Mouse (Mus musculus): ENCODE data around the gene Mbd5. TPM values are rescaled to one million over a fixed set of nuclear protein-coding genes. Genes with fewer than 3 reads are reported as not detected.
A peak's percentile ranks its signal among the peaks of the same experiment; 100 is the strongest.

Gene Mbd5
- polyA plus RNA-seq, 1 experiment from 2014 or later = 14.3 TPM

DNA sequence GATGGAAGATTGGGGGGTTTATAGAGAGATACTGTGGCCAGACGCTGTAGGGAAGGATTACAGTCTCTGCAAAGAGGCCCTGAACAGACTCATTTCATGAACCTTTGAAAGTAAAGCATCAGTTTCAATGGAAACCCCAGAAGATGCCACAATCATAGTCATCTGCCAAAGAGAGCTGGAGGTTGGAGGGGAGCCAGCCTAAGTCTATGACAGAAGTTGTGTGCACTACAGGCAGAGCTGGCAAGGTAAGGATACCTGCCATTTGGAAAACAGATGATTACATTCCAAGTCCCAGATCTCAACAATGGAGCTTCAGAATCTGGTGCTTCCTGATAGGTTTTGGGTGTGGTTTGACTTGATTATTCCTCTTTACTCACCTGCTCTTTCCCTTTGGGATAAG is 261.1 kb downstream of the Mbd5 start:
- no peak overlapping the region for H3K27ac ChIP-seq
- H3K4me3 ChIP-seq (ENCODE audit: inconsistent target) = no peak overlapping the region
- WGBS (ENCODE audit: missing documents) = 84% methylated on average over 1 of the region's 1 CpGs
- no peaks in the 10 kb centered on the region for H3K36me3 ChIP-seq (ENCODE audit: inconsistent target)
- no peaks in the 10 kb centered on the region for H3K79me2 ChIP-seq (ENCODE audit: inconsistent target)

DNA sequence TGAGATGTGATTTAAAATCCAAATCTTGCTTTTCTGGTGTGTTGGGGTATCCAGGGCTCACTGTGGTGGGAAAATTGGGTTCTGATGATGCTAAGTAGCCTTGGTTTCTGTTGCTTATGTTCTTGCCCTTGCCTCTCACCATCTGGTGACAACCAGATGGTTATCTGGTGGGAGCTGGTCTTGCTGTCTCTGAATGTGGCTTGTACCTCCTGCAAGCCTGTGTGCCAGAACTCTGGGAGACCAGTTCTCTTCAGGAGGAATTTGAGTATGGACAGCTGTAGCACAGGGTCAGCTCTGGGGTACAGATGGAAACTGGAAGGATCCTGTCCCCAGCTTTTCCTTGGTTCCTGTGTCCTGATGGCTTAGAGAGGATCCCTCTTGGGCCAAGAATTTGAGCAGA is 280.4 kb downstream of the Mbd5 start:
- Histone ChIP-seq H3K4me3 (ENCODE audit: inconsistent target) (no peak overlapping the region), H3K36me3 (ENCODE audit: inconsistent target) (no peaks in the 10 kb centered on the region), H3K27ac (no peak overlapping the region), H3K79me2 (ENCODE audit: inconsistent target) (no peaks in the 10 kb centered on the region)

DNA sequence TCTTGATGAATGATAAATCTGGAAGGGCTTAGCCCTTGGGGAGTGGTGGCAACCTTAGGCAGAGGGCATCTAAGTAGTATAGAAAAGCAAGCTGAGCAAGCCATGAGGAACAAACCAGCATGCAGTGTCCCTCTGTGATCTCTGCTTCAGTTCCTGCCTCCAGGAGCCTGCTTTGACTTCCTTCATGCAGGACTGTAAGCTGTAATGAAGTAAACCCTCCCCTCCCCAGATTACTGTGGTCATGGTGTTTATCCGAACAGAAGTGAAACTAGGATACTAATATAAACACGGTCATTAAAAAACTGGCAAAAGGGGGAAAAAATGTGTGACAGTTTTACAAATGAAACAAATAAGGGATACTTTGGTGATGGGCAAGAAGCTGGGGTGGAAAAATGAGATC is 284.8 kb downstream of the Mbd5 start:
- Histone ChIP-seq H3K4me3 (ENCODE audit: inconsistent target) (no peak overlapping the region), H3K27ac (no peak overlapping the region), H3K36me3 (ENCODE audit: inconsistent target) (no peaks in the 10 kb centered on the region), H3K79me2 (ENCODE audit: inconsistent target) (no peaks in the 10 kb centered on the region)
- 29% methylated on average over 2 of the region's 2 CpGs for WGBS (ENCODE audit: missing documents)

DNA sequence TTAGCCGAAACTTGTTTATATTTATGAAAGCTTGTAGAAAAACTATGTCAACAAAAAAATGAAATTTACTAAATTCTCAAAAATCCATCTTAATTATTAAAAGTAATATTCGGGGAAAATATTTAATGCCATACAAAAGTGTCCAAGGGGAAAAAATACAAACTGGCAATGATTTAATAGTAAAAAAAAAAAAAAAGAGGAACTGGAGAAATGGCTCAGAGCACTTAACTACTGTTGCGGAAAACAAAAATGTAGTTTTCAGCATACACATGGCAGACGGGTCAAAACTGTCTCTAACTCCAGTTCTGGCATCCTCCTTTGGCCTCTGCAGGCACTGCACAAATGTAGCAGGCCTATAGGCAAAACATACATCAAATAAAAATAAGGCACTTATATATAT is 292.4 kb downstream of the Mbd5 start:
- Histone ChIP-seq H3K27ac (no peak overlapping the region), H3K4me3 (ENCODE audit: inconsistent target) (no peak overlapping the region), H3K79me2 (ENCODE audit: inconsistent target) (no peaks in the 10 kb centered on the region), H3K36me3 (ENCODE audit: inconsistent target) (no peaks in the 10 kb centered on the region)
- 73% methylated on average over 4 of the region's 4 CpGs for WGBS (ENCODE audit: missing documents)

DNA sequence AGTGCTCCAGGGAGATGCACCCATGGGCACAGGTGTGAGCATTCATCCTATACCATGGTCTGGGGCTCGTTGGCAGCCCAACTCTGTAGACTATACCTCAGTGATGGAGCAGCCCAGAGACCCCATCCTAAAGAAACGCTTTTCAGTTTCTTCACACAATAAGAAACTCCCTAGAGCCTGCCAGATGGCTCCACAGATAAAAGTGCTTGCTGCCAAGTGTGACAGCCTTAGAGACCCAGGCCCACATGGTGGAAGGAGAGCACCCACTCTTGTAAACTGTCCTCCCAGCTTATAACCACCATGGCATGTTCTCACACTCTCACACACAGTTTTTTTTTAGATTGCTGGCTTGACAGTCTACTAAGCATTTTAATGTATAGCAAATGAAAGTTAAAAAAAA is 314.8 kb downstream of the Mbd5 start:
- Histone ChIP-seq H3K36me3 (ENCODE audit: inconsistent target) (no peaks in the 10 kb centered on the region), H3K27ac (no peak overlapping the region), H3K79me2 (ENCODE audit: inconsistent target) (no peaks in the 10 kb centered on the region), H3K4me3 (ENCODE audit: inconsistent target) (no peak overlapping the region)
- 90% methylated on average over 2 of the region's 2 CpGs for WGBS (ENCODE audit: missing documents)

DNA sequence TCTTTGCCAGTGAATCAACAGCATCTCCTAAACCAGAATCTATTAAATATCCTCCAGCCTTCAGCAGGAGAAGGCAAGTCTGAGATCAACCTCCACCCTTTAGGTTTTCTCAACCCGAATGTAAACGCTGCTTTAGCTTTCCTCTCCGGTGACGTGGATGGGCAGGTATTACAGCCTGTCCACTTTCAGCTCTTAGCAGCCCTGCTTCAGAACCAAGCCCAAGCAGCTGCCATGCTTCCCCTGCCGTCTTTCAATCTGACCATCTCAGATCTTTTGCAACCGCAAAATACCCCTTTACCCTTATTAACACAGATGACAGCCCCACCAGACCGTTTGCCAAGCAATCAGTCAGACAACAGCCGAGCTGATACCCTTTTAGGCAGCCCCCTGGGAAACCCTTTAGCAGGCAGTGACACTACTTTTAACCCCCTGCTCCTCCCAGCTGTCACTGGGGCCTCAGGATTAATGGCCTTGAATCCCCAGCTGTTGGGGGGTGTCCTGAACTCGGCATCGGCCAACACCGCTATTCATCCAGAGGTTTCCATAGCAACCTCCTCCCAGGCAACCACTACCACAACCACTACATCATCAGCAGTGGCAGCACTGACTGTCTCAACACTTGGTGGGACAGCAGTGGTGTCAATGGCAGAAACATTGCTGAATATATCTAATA is 323.1 kb downstream of the Mbd5 start:
- Histone ChIP-seq H3K27ac (no peak overlapping the region), H3K79me2 (ENCODE audit: inconsistent target) (no peaks in the 10 kb centered on the region), H3K36me3 (ENCODE audit: inconsistent target) (no peaks in the 10 kb centered on the region), H3K4me3 (ENCODE audit: inconsistent target) (no peak overlapping the region)
- 95% methylated on average over 11 of the region's 11 CpGs for WGBS (ENCODE audit: missing documents)

DNA sequence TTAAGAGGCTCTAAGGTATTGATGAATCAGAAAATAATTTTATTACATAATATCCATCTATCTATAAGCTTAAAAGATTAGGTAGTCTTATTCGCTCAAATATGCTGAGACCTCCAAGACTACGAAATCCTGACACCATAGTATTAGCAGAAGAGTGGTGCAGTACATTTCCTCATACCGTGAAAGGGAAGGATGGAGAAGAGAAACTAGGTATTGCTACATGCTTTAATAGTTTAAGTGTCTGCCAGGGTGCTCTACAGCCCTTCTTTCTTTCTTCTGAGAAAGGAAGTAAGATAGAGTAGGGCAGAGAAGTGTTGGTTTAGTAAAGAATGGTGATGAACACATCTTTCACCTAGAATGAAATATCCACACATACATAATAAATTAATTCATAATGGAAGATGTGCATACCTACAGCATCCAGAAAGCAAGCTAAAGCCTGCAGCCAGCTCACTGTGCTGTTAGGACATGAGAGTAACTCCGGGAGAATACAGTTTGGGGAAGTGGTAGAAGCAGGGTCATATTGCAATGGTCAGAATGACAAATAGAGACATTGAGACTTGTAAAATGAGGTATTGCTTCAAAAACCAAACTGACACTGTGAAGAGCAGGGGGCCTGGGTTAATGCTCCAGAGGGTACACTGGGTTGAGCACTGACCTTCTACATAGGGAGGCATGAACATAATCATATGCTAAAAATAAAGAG is 326.9 kb downstream of the Mbd5 start:
- Histone ChIP-seq H3K36me3 (ENCODE audit: inconsistent target) (no peaks in the 10 kb centered on the region), H3K4me3 (ENCODE audit: inconsistent target) (no peak overlapping the region), H3K79me2 (ENCODE audit: inconsistent target) (no peaks in the 10 kb centered on the region), H3K27ac (no peak overlapping the region)
- WGBS (ENCODE audit: missing documents) = 34% methylated on average over 4 of the region's 4 CpGs

DNA sequence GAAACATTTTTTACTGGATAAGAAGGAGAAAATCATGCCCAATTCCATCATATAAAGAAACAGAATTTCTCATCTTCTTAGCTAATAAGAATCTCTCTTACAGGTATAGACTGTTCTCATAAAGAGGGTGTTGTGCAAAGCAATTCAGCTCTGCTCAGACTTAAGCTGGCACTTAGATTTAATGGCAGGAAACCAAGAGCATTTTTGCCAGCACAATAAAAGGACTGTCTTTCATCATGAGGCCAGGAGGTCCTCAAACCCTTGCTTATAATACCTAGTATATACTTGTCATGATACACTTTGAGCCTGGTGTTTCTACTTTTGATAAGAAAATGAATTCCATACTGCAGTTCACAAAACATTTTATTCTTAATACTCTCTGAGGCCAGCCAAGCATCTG is 331.2 kb downstream of the Mbd5 start:
- Histone ChIP-seq H3K27ac (no peak overlapping the region), H3K36me3 (ENCODE audit: inconsistent target) (no peaks in the 10 kb centered on the region), H3K4me3 (ENCODE audit: inconsistent target) (no peak overlapping the region), H3K79me2 (ENCODE audit: inconsistent target) (no peaks in the 10 kb centered on the region)

DNA sequence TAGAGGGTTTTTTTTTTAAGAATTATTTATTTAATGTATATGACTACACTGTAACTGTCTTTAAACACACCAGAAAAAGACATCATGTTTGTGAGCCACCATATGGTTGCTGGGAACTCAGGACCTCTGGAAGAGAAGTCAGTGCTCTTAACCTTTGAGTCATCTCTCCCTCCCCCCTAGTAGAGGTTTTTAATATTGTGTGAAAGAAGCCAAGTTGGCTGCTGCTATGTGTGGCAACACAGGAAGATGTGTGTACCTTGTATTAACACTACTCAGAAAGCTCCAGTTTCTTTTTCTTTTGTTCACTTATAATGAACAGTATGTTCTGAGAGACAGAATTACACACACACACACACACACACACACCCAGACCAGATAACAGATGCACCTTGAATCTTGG is 334.3 kb downstream of the Mbd5 start:
- Histone ChIP-seq H3K36me3 (ENCODE audit: inconsistent target) (no peaks in the 10 kb centered on the region), H3K79me2 (ENCODE audit: inconsistent target) (no peaks in the 10 kb centered on the region), H3K4me3 (ENCODE audit: inconsistent target) (no peak overlapping the region), H3K27ac (no peak overlapping the region)

DNA sequence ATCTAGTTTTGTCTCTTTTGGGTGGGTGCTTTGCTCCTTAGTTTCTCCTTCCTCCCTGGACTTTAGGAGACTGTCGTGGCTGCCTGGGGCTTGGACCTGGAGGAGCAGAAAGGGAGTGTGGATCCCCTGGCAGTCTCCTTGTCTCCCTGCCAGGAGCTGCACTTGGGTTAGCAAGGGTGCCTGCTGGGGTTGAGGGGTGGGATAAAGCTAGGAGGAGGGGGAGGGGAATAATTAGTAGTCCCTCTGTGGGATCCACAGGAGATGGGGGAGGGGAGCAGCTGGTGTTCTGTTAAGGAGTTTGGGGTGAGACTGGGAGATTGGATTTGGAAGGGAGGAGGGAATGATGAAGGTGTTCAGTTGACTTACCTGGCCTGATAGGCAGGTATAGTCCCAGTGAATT is 337.7 kb downstream of the Mbd5 start:
- WGBS (ENCODE audit: missing documents) = 100% methylated on average over 1 of the region's 1 CpGs
- Histone ChIP-seq H3K79me2 (ENCODE audit: inconsistent target) (no peaks in the 10 kb centered on the region), H3K27ac (no peak overlapping the region), H3K4me3 (ENCODE audit: inconsistent target) (no peak overlapping the region), H3K36me3 (ENCODE audit: inconsistent target) (no peaks in the 10 kb centered on the region)

DNA sequence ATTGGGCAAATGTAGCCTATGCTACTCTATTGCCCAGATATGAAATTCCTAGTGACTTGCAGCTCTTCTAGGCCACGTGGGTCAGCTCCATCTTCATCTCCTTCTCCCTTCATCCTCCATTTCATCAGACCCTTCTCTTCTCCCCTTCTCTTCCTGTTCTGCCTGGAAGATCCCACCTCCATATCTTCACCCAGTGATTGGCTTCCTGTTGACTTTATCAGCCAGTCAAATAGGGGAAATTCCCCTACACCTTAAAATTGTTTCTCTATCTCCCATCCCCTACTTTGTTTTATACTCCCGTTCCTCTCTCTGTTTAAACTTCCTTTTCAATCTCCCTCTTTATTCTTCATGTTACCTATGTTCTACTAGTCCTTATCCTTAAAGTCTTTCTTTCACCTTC is 342.4 kb downstream of the Mbd5 start:
- WGBS (ENCODE audit: missing documents) = 94% methylated on average over 2 of the region's 2 CpGs
- H3K4me3 ChIP-seq (ENCODE audit: inconsistent target) = no peak overlapping the region
- no peaks in the 10 kb centered on the region for H3K79me2 ChIP-seq (ENCODE audit: inconsistent target)
- no peaks in the 10 kb centered on the region for H3K36me3 ChIP-seq (ENCODE audit: inconsistent target)
- no peak overlapping the region for H3K27ac ChIP-seq

DNA sequence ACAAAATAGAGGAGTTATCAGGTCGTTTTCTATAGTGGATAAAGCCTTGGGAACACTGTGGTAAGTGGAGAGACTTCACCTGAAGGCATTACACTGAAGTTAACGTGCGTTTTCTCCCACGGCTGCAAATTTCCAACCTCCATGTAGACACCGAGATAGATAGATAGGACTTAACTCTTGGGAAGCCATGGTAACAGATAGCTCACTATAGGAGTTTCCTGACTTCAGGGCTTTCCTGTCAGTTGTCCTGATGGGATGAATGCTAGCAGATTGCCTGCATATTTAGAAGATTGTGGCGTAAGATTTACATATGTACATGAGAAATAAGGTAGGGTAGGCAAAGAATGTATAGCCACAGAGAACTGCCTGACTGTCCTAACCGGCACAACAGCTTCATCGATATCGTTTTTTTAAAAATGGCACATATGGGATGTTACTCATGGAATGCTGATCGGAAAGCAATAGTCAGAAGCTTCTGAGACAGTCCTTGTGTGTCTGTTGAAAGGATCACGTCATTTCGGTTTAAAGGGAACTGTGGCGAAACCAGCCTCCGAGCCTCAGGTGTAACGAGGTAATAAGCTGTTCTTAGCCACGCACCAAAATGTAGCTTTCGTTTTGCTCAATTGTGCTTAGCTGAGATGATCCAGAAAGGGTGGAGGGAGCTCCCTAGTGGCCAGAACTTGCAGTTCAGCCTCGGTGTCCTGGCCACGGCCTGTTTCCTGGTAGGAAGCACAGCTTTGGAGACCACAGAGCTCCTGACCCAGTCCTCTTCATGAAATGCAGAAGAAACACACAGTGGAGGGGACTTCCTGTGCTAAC is 363.5 kb downstream of the Mbd5 start:
- Histone ChIP-seq H3K4me3 (ENCODE audit: inconsistent target) (peak overlapping the region; percentile 37), H3K79me2 (ENCODE audit: inconsistent target) (no peaks in the 10 kb centered on the region), H3K27ac (no peak overlapping the region), H3K36me3 (ENCODE audit: inconsistent target) (no peaks in the 10 kb centered on the region)
- WGBS (ENCODE audit: missing documents) = 29% methylated on average over 19 of the region's 19 CpGs

DNA sequence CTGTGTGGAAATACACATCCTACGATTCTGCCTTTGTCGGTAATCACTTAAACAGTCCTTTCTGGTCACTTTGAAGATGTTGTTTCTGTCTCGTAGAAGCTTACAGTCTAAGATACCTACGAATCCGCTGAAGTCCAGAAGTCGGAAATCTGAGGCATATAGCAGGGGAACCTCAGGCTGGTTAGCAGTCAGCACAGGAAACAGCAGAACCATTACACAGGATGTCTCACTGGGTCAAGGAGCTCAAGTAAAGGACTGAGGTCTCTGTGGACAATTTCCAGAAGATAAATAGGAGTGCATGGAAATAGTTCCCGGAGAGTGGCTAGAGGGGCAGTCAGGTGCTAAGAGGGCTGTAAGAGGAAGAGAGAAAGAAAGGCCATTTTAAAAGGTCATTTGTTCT is 384.3 kb downstream of the Mbd5 start:
- Histone ChIP-seq H3K36me3 (ENCODE audit: inconsistent target) (no peaks in the 10 kb centered on the region), H3K27ac (no peak overlapping the region), H3K79me2 (ENCODE audit: inconsistent target) (no peaks in the 10 kb centered on the region), H3K4me3 (ENCODE audit: inconsistent target) (no peak overlapping the region)
- WGBS (ENCODE audit: missing documents) = 11% methylated on average over 7 of the region's 7 CpGs

DNA sequence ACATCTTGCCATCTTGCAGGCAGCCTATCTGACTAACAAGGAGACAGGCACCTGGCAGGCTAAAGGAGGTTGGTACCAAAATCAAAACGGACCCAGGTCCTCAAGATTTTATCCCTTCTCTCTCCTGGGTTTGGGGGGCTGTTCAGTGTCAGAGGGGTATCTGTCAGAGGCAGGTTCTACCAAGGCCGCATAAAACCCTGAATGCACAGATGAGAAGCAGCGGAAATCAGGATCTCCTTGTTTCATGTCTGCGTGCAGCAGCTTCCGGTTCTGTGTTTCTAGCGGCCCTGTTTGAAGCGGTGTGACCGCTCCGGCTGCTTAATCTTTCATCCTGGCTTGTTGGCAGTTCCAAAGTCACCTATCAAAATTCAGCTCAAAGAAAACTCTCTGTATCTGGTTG is 386.0 kb downstream of the Mbd5 start:
- Histone ChIP-seq H3K4me3 (ENCODE audit: inconsistent target) (no peak overlapping the region), H3K79me2 (ENCODE audit: inconsistent target) (no peaks in the 10 kb centered on the region), H3K27ac (no peak overlapping the region), H3K36me3 (ENCODE audit: inconsistent target) (no peaks in the 10 kb centered on the region)
- WGBS (ENCODE audit: missing documents) = 96% methylated on average over 9 of the region's 9 CpGs

DNA sequence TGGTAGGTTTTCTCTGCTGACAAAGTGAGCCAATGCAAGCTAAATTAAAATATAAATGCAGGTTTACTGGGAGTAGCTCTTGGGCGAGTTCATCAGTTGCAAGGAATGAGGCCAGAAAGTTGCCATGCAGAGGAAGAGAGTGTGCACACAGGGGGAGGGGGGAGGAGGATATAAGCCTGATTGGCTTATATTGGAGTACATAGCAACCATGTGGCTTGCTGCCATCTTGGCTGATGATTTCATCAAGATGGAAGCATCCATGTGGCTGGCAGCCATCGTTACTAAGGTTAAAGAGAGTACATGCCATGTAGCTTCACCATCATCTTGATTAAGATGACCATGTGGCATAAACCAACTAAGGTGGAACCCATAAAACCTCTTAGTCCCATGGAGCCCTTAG is 395.0 kb downstream of the Mbd5 start:
- WGBS (ENCODE audit: missing documents) = 91% methylated on average over 2 of the region's 2 CpGs

More for the DNA sequence above, 395.0 kb downstream of the Mbd5 start:
- Histone ChIP-seq H3K4me3 (ENCODE audit: inconsistent target) (no peak overlapping the region), H3K36me3 (ENCODE audit: inconsistent target) (no peaks in the 10 kb centered on the region), H3K79me2 (ENCODE audit: inconsistent target) (no peaks in the 10 kb centered on the region), H3K27ac (no peak overlapping the region)

All from macrophage (primary cell).